Mouse (Mus musculus): ENCODE results near the gene Orm1. TPM values are rescaled to one million over a fixed set of nuclear protein-coding genes. Genes with fewer than 3 reads are reported as not detected.
"Not testable (repeated sequence)": the region's sequence is repeated elsewhere in the genome, so short reads cannot be mapped to it uniquely, and the experiment has no call there.

Orm1 gene
- polyA plus RNA-seq, 1 experiment from 2014 or later: not detected

- no peak overlapping the region for H3K4me3 ChIP-seq (ENCODE audit: control insufficient read depth in 1 of 2, insufficient read depth in 1 of 2, low read depth in 1 of 2, low read length in 2 of 2)
- H3K27me3 ChIP-seq (ENCODE audit: control insufficient read depth, insufficient read depth, low read length): 0 out of 2 replicates have a peak, but pooled peaks cover 3% of the 10 kb centered on the region
- 63% methylated on average over 3 of the region's 3 CpGs for WGBS
- no peak for ATAC-seq (ENCODE audit: insufficient number of reproducible peaks, insufficient read depth, low FRiP score, low read depth)
- H3K27ac ChIP-seq (replicated peaks in 1 of 2; ENCODE audit: control insufficient read depth in 1 of 2, insufficient read depth in 1 of 2, low read depth in 2 of 2, low read length in 2 of 2): no peak overlapping the region
- H3K9me3 ChIP-seq (ENCODE audit: control insufficient read depth, low read length): no peaks in the 10 kb centered on the region
- no peak overlapping the region for H3K4me2 ChIP-seq (ENCODE audit: low read length)
- no peak overlapping the region for H3K9ac ChIP-seq (ENCODE audit: low read length)
- H3K4me1 ChIP-seq (ENCODE audit: control insufficient read depth in 2 of 2, insufficient read depth in 2 of 2, low read length in 2 of 2): peaks cover 8 to 18% of the 10 kb centered on the region in 2 experiments
- H3K36me3 ChIP-seq (ENCODE audit: control insufficient read depth, insufficient read depth, low read length): 0 out of 2 replicates have a peak, but pooled peaks cover 2% of the 10 kb centered on the region
Observed at GRCm38 (mm10) chr4:63308316-63308715, 36.0 kb upstream of the Orm1 start.

DNA sequence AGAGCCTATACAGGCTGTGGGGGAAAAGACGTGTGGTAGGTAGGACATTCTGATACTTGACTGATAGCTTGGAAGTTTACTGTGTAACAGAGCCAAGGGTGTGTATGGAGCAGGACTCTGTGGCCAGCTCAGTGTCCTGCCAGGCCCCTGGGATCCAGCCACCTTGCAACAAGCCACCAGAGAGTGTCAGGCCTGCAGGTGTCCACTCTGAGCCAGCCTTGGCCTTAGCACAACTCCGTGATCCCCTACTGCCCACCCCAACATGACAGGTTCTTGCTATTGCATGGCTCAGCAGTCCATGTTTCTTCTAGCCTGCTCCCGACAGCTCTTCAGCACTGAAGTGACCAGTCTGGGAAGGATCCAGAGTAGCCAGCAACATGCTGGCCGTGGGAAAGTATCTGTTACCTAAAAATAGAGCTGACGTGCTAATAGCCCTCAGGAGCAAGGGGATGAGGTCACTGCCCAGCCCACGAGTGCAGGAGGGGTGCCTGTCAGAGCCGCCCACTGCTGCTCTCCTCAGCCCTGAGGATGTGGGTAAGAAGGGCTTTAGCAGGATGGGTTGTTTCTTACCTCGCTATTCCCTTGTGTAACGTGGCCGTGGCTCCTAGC is 34.0 kb upstream of the Orm1 start:
- Histone ChIP-seq H3K27ac (replicated peaks in 1 of 2; ENCODE audit: control insufficient read depth in 1 of 2, insufficient read depth in 1 of 2, low read depth in 2 of 2, low read length in 2 of 2) (peak overlapping the region; percentile 79 to 91), H3K9me3 (ENCODE audit: control insufficient read depth, low read length) (no peaks in the 10 kb centered on the region), H3K9ac (ENCODE audit: low read length) (peak overlapping the region; percentile 25), H3K4me1 (ENCODE audit: control insufficient read depth in 2 of 2, insufficient read depth in 2 of 2, low read length in 2 of 2) (peaks cover 8 to 18% of the 10 kb centered on the region in 2 experiments), H3K27me3 (ENCODE audit: control insufficient read depth, insufficient read depth, low read length) (0 out of 2 replicates have a peak, but pooled peaks cover 3% of the 10 kb centered on the region), H3K36me3 (ENCODE audit: control insufficient read depth, insufficient read depth, low read length) (0 out of 2 replicates have a peak, but pooled peaks cover 7% of the 10 kb centered on the region), H3K4me3 (ENCODE audit: control insufficient read depth in 1 of 2, insufficient read depth in 1 of 2, low read depth in 1 of 2, low read length in 2 of 2) (no peak overlapping the region), H3K4me2 (ENCODE audit: low read length) (no peak overlapping the region)
- ATAC-seq (ENCODE audit: insufficient number of reproducible peaks, insufficient read depth, low FRiP score, low read depth): peak; percentile 68
- WGBS: 13% methylated on average over 10 of the region's 10 CpGs

GRCm38 (mm10) chr4:63311426-63311825 is 32.9 kb upstream of the Orm1 start:
- ATAC-seq (ENCODE audit: insufficient number of reproducible peaks, insufficient read depth, low FRiP score, low read depth): no peak
- Histone ChIP-seq H3K4me1 (ENCODE audit: control insufficient read depth in 2 of 2, insufficient read depth in 2 of 2, low read length in 2 of 2) (peaks cover 14 to 25% of the 10 kb centered on the region in 2 experiments), H3K27ac (replicated peaks in 1 of 2; ENCODE audit: control insufficient read depth in 1 of 2, insufficient read depth in 1 of 2, low read depth in 2 of 2, low read length in 2 of 2) (no peak overlapping the region), H3K9me3 (ENCODE audit: control insufficient read depth, low read length) (no peaks in the 10 kb centered on the region), H3K9ac (ENCODE audit: low read length) (no peak overlapping the region), H3K36me3 (ENCODE audit: control insufficient read depth, insufficient read depth, low read length) (0 out of 2 replicates have a peak, but pooled peaks cover 7% of the 10 kb centered on the region), H3K4me3 (ENCODE audit: control insufficient read depth in 1 of 2, insufficient read depth in 1 of 2, low read depth in 1 of 2, low read length in 2 of 2) (no peak overlapping the region), H3K4me2 (ENCODE audit: low read length) (no peak overlapping the region), H3K27me3 (ENCODE audit: control insufficient read depth, insufficient read depth, low read length) (0 out of 2 replicates have a peak, but pooled peaks cover 3% of the 10 kb centered on the region)
- WGBS: 90% methylated on average over 7 of the region's 7 CpGs

- 75% methylated on average over 5 of the region's 5 CpGs for WGBS
- H3K9me3 ChIP-seq (ENCODE audit: control insufficient read depth, low read length): no peaks in the 10 kb centered on the region
- no peak overlapping the region for H3K27ac ChIP-seq (replicated peaks in 1 of 2; ENCODE audit: control insufficient read depth in 1 of 2, insufficient read depth in 1 of 2, low read depth in 2 of 2, low read length in 2 of 2)
- no peak overlapping the region for H3K4me2 ChIP-seq (ENCODE audit: low read length)
- H3K36me3 ChIP-seq (ENCODE audit: control insufficient read depth, insufficient read depth, low read length): peaks cover 7% of the 10 kb centered on the region; the same call in 1 of the 2 replicates
- no peak overlapping the region for H3K9ac ChIP-seq (ENCODE audit: low read length)
- ATAC-seq (ENCODE audit: insufficient number of reproducible peaks, insufficient read depth, low FRiP score, low read depth): no peak
- no peak overlapping the region for H3K4me3 ChIP-seq (ENCODE audit: control insufficient read depth in 1 of 2, insufficient read depth in 1 of 2, low read depth in 1 of 2, low read length in 2 of 2)
- no peaks in the 10 kb centered on the region for H3K27me3 ChIP-seq (ENCODE audit: control insufficient read depth, insufficient read depth, low read length)
- peaks cover 16 to 24% of the 10 kb centered on the region in 2 experiments for H3K4me1 ChIP-seq (ENCODE audit: control insufficient read depth in 2 of 2, insufficient read depth in 2 of 2, low read length in 2 of 2)
Observed at GRCm38 (mm10) chr4:63314063-63314462, 30.3 kb upstream of the Orm1 start.

DNA sequence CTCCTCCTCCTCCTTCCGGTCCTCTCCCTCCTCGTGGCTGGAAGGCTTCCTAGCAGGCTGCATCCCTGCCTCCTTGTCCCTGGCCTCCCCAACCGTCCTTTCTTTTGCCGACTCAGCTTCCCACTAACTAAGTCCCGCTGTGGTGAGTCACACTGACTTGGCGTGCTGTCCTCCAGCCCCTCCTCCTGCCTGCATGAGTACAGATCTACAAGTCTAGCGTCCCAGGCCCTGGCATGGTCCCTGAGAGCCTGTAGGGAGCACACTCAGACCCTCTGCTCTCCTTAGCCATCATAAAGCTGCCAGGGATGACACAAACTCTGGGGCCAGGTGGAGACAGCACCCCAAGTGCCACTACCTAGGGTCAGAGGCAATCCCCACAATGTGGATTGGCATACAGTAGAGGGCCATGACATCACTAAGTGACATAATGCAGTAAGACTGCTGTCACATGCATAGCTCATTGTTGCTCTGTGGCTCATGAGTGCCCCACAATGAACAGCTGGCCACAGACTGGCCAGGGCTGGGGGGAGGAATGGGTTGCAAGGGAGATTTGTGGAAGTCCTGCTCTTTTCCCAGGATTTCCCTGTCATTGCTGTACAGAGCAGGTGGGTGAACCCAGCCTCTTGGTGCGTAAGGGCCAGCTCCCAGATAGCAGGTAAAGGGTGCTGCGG is 28.1 kb upstream of the Orm1 start:
- H3K4me3 ChIP-seq (ENCODE audit: control insufficient read depth in 1 of 2, insufficient read depth in 1 of 2, low read depth in 1 of 2, low read length in 2 of 2): no peak overlapping the region
- peak overlapping the region in 1 of 2 experiments; percentile 19; a peak in 1 of 4 replicates for H3K27ac ChIP-seq (replicated peaks in 1 of 2; ENCODE audit: control insufficient read depth in 1 of 2, insufficient read depth in 1 of 2, low read depth in 2 of 2, low read length in 2 of 2)

DNA sequence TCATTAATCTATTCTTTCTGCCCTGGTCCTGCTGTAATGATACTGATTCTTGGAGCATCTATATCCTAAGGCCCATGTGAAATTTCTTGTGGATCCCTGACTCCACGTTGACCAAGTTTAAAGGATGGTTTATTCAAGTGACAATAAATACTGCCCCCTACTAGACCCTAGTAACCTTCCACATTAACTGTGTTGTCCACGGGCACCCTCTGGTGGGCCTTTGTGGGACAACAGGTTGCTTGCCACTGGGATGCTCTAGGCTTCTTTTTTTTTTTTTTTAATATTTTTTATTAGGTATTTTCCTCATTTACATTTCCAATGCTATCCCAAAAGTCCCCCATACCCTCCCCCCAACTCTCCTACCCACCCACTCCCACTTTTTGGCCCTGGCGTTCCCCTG is 24.8 kb upstream of the Orm1 start:
- peaks cover 20% of the 10 kb centered on the region for H3K36me3 ChIP-seq (ENCODE audit: control insufficient read depth, insufficient read depth, low read length)
- not testable (repeated sequence) for H3K4me3 ChIP-seq (ENCODE audit: control insufficient read depth in 1 of 2, insufficient read depth in 1 of 2, low read depth in 1 of 2, low read length in 2 of 2); H3K9ac ChIP-seq (ENCODE audit: low read length); H3K9me3 ChIP-seq (ENCODE audit: control insufficient read depth, low read length); H3K4me1 ChIP-seq (ENCODE audit: control insufficient read depth in 2 of 2, insufficient read depth in 2 of 2, low read length in 2 of 2); H3K27me3 ChIP-seq (ENCODE audit: control insufficient read depth, insufficient read depth, low read length); H3K27ac ChIP-seq (replicated peaks in 1 of 2; ENCODE audit: control insufficient read depth in 1 of 2, insufficient read depth in 1 of 2, low read depth in 2 of 2, low read length in 2 of 2); H3K4me2 ChIP-seq (ENCODE audit: low read length); ATAC-seq (ENCODE audit: insufficient number of reproducible peaks, insufficient read depth, low FRiP score, low read depth)
- 23% methylated on average over 3 of the region's 3 CpGs for WGBS

More for the DNA sequence above, 28.1 kb upstream of the Orm1 start:
- 54% methylated on average over 9 of the region's 9 CpGs for WGBS
- ATAC-seq (ENCODE audit: insufficient number of reproducible peaks, insufficient read depth, low FRiP score, low read depth): peak; percentile 60
- Histone ChIP-seq H3K27me3 (ENCODE audit: control insufficient read depth, insufficient read depth, low read length) (no peaks in the 10 kb centered on the region), H3K4me2 (ENCODE audit: low read length) (no peak overlapping the region), H3K9ac (ENCODE audit: low read length) (no peak overlapping the region), H3K4me1 (ENCODE audit: control insufficient read depth in 2 of 2, insufficient read depth in 2 of 2, low read length in 2 of 2) (peaks cover 8 to 9% of the 10 kb centered on the region in 2 experiments; a peak in 3 of 4 replicates), H3K9me3 (ENCODE audit: control insufficient read depth, low read length) (no peaks in the 10 kb centered on the region), H3K36me3 (ENCODE audit: control insufficient read depth, insufficient read depth, low read length) (peaks cover 5% of the 10 kb centered on the region)

- no peaks in the 10 kb centered on the region for H3K27me3 ChIP-seq (ENCODE audit: control insufficient read depth, insufficient read depth, low read length)
- H3K9ac ChIP-seq (ENCODE audit: low read length): no peak overlapping the region
- H3K9me3 ChIP-seq (ENCODE audit: control insufficient read depth, low read length): no peaks in the 10 kb centered on the region
- H3K27ac ChIP-seq (replicated peaks in 1 of 2; ENCODE audit: control insufficient read depth in 1 of 2, insufficient read depth in 1 of 2, low read depth in 2 of 2, low read length in 2 of 2): no peak overlapping the region
- H3K4me1 ChIP-seq (ENCODE audit: control insufficient read depth in 2 of 2, insufficient read depth in 2 of 2, low read length in 2 of 2): no peaks in the 10 kb centered on the region
- WGBS: 70% methylated on average over 8 of the region's 8 CpGs
- peaks cover 24% of the 10 kb centered on the region for H3K36me3 ChIP-seq (ENCODE audit: control insufficient read depth, insufficient read depth, low read length)
- H3K4me3 ChIP-seq (ENCODE audit: control insufficient read depth in 1 of 2, insufficient read depth in 1 of 2, low read depth in 1 of 2, low read length in 2 of 2): no peak overlapping the region
- H3K4me2 ChIP-seq (ENCODE audit: low read length): no peak overlapping the region
- ATAC-seq (ENCODE audit: insufficient number of reproducible peaks, insufficient read depth, low FRiP score, low read depth): no peak
Observed at GRCm38 (mm10) chr4:63323275-63323815, 21.0 kb upstream of the Orm1 start.

Data from heart, embryonic 14.5 days (tissue).